Mouse (Mus musculus) limb, embryonic 12.5 days (tissue): ENCODE data around the gene Tmem135. TPM values are rescaled to one million over a fixed set of nuclear protein-coding genes. Genes with fewer than 3 reads are reported as not detected.
"Not testable (repeated sequence)": the region's sequence is repeated elsewhere in the genome, so short reads cannot be mapped to it uniquely, and the experiment has no call there.

ENCODE experiments used
- ATAC-seq: fragments of 200-750 bp; cut with Nextera tagmentation; 2 replicates; pipeline ENCODE4 v1.8.0; 2017; ENCODE audit warnings: low read depth, moderate TSS enrichment; ENCODE audit not compliant: insufficient number of reproducible peaks, insufficient read depth, low FRiP score, low TSS enrichment
- H3K27ac ChIP-seq: fragments of 300-500 bp; sonication (generic); 2 replicates; pipeline ENCODE4 v1.5.1; 2016; ENCODE audit warnings: mild to moderate bottlenecking, moderate library complexity
- H3K27me3 ChIP-seq: fragments of 300-500 bp; sonication (generic); 2 replicates; pipeline ENCODE4 v1.6.1; 2016; ENCODE audit warnings: mild to moderate bottlenecking, moderate library complexity
- H3K36me3 ChIP-seq: fragments of 300-500 bp; sonication (generic); 2 replicates; pipeline ENCODE4 v1.6.1; 2016; ENCODE audit warnings: mild to moderate bottlenecking, moderate library complexity
- H3K4me1 ChIP-seq: fragments of 300-500 bp; sonication (generic); replicated peaks from 2 replicates; pipeline ENCODE4 v1.6.1; 2016
- H3K4me2 ChIP-seq: fragments of 300-500 bp; sonication (generic); 2 replicates; pipeline ENCODE4 v1.6.1; 2016; ENCODE audit warnings: mild to moderate bottlenecking, moderate library complexity
- H3K4me3 ChIP-seq: fragments of 300-500 bp; sonication (generic); replicated peaks from 2 replicates; pipeline ENCODE4 v1.5.1; 2016; ENCODE audit warnings: mild to moderate bottlenecking
- H3K9ac ChIP-seq: fragments of 300-500 bp; sonication (generic); replicated peaks from 2 replicates; pipeline ENCODE4 v1.6.1; 2016; ENCODE audit warnings: mild to moderate bottlenecking, moderate library complexity
- H3K9me3 ChIP-seq: fragments of 300-500 bp; sonication (generic); 2 replicates; pipeline ENCODE4 v1.6.1; 2016; ENCODE audit warnings: mild to moderate bottlenecking, moderate library complexity
- WGBS: fragments of 180-500 bp; shearing (Covaris S2); methylation state at CpG from one replicate; pipeline ENCODE4 v1.1.7; 2016; 5-methylcytosine and 5-hydroxymethylcytosine counted together
- polyA plus RNA-seq: library from polyadenylated mRNA; unstranded; fragments of >200 nt; fragmentation: Nextera tagmentation; extraction: Ambion mirVana; gene quantifications from 2 replicates; pipeline ENCODE4 v1.2.1, GENCODE M21; 2016

The Tmem135 gene
- polyA plus RNA-seq, 1 experiment from 2014 or later = 25.0 TPM

- no peaks in the 10 kb centered on the region for H3K9me3 ChIP-seq
- peak overlapping the region; percentile 90; the same call in 1 of the 2 replicates for H3K9ac ChIP-seq
- H3K4me1 ChIP-seq = peaks cover 15% of the 10 kb centered on the region
- peak; percentile 26; the same call in 1 of the 2 replicates for ATAC-seq
- peak overlapping the region; percentile 94 for H3K4me2 ChIP-seq
- no peaks in the 10 kb centered on the region for H3K27me3 ChIP-seq
- peak overlapping the region; percentile 91 for H3K4me3 ChIP-seq
- H3K36me3 ChIP-seq = no peaks in the 10 kb centered on the region
- H3K27ac ChIP-seq = no peak overlapping the region
These were observed 64.9 kb downstream of the Tmem135 start for GRCm38 (mm10) chr7:89339142-89339435.

DNA sequence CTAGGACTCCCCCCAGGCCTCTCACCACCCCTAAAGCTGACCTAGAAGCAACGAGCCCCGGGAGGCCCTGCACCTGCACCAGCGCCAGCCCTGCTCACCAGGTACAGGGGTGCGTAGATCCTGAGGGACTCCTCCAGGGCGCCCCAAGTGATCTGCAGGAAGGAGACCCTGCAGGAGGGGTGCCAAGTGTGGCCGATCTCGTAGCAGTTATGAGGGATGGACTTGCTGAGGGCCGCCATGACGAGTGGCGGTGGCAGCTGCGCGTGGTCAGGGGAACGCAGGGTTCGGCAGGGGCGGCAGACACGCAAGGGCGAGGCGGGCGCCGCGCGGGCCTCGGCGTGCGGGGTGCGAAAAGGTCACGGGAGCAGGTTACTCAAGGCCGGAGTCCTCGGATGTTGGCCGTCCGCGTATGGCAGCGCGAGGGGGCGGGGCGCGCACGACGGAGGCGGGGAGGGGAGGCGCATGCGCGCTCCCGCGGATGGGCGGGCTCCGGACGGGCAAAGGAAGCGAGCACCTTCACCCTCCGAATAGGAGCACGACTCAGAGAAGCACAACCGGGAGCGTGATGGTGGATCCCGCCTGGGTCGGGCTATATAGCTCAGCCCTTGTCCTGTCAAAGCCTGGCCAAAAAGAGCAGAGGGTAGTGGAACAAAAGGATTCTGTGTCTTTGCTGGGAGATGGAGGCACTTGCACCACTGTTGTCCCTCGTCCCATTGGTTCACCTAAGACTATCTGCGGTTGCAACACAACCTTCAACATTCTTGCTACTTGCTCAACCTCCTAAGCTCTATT lies 65.5 kb downstream of the Tmem135 start:
- peak overlapping the region; percentile 91 for H3K4me3 ChIP-seq
- under 1% methylated on average over 56 of the region's 57 CpGs for WGBS
- no peaks in the 10 kb centered on the region for H3K27me3 ChIP-seq
- H3K27ac ChIP-seq = no peak overlapping the region; the same call in 1 of the 2 replicates
- H3K9me3 ChIP-seq = no peaks in the 10 kb centered on the region
- peaks cover 15% of the 10 kb centered on the region for H3K4me1 ChIP-seq
- H3K4me2 ChIP-seq = peak overlapping the region; percentile 94
- peak; percentile 85 for ATAC-seq
- peak overlapping the region; percentile 90 for H3K9ac ChIP-seq
- no peaks in the 10 kb centered on the region for H3K36me3 ChIP-seq

GRCm38 (mm10) chr7:89337711-89338349 lies 66.2 kb downstream of the Tmem135 start:
- H3K4me1 ChIP-seq = peaks cover 15% of the 10 kb centered on the region
- peak overlapping the region; percentile 94 for H3K4me2 ChIP-seq
- H3K36me3 ChIP-seq = no peaks in the 10 kb centered on the region
- peak; percentile 28; the same call in 1 of the 2 replicates for ATAC-seq
- H3K9me3 ChIP-seq = no peaks in the 10 kb centered on the region
- H3K4me3 ChIP-seq = peak overlapping the region; percentile 91
- 53% methylated on average over 10 of the region's 10 CpGs for WGBS
- peak overlapping the region; percentile 90 for H3K9ac ChIP-seq
- no peak overlapping the region; the same call in 1 of the 2 replicates for H3K27ac ChIP-seq
- H3K27me3 ChIP-seq = no peaks in the 10 kb centered on the region

GRCm38 (mm10) chr7:89336434-89336833 lies 67.6 kb downstream of the Tmem135 start:
- Histone ChIP-seq H3K27me3 (no peaks in the 10 kb centered on the region), H3K27ac (no peak overlapping the region), H3K9me3 (no peaks in the 10 kb centered on the region), H3K4me2 (no peak overlapping the region), H3K4me3 (no peak overlapping the region), H3K36me3 (no peaks in the 10 kb centered on the region), H3K4me1 (peaks cover 15% of the 10 kb centered on the region), H3K9ac (no peak overlapping the region)
- no peak for ATAC-seq
- WGBS = 96% methylated on average over 1 of the region's 1 CpGs

DNA sequence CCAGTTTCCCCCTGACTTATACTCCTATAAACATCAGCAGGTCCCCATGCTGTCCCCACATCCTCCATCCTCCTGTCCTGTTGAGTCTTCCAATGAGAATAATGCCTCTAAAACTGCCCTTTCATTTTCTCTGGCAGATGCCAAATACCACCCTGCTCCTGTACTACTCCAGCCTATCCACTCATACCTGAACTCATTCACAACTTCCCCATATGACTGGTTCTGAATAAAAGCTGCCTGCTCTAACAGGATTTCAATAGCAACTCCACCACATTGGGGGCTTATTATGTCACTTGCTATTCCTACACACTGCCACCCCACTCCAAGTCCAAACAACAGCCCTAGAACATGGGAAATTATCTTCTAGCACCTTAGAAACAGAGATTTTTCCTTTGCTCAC lies 68.7 kb downstream of the Tmem135 start:
- H3K4me2 ChIP-seq = no peak overlapping the region
- no peak overlapping the region for H3K27ac ChIP-seq
- H3K9me3 ChIP-seq = no peaks in the 10 kb centered on the region
- H3K36me3 ChIP-seq = no peaks in the 10 kb centered on the region
- no peaks in the 10 kb centered on the region for H3K27me3 ChIP-seq
- no peak overlapping the region for H3K4me3 ChIP-seq
- H3K9ac ChIP-seq = no peak overlapping the region
- ATAC-seq = no peak
- peaks cover 15% of the 10 kb centered on the region for H3K4me1 ChIP-seq

DNA sequence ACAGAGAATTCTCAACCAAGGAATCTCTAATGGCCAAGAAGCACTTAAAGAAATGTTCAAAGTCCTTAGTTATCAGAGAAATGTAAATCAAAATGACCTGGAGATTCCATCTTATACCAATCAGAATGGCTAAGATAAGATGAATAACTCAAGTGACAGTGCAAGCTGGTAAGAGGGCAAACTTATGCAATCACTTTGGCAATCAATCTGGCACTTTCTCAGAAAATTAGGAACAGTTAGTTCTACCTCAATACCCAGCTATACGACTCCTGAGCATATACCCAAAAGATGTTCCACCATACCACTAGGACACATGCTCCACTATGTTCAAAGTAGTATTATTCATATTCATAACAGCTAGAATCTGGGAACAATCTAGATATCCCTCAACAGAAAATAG lies 74.1 kb downstream of the Tmem135 start:
- Histone ChIP-seq H3K36me3 (no peaks in the 10 kb centered on the region), H3K9me3 (no peaks in the 10 kb centered on the region), H3K27ac (no peak overlapping the region), H3K27me3 (no peaks in the 10 kb centered on the region), H3K4me3 (no peak overlapping the region), H3K4me2 (no peak overlapping the region), H3K4me1 (no peaks in the 10 kb centered on the region), H3K9ac (no peak overlapping the region)
- no peak for ATAC-seq
- WGBS = 94% methylated on average over 1 of the region's 1 CpGs

- Histone ChIP-seq H3K4me3 (no peak overlapping the region), H3K4me1 (no peaks in the 10 kb centered on the region), H3K4me2 (no peak overlapping the region), H3K9ac (no peak overlapping the region), H3K36me3 (no peaks in the 10 kb centered on the region), H3K27me3 (no peaks in the 10 kb centered on the region), H3K9me3 (no peaks in the 10 kb centered on the region), H3K27ac (no peak overlapping the region)
- no peak for ATAC-seq
- 93% methylated on average over 5 of the region's 5 CpGs for WGBS
These were observed 76.3 kb downstream of the Tmem135 start for GRCm38 (mm10) chr7:89327731-89328130.

DNA sequence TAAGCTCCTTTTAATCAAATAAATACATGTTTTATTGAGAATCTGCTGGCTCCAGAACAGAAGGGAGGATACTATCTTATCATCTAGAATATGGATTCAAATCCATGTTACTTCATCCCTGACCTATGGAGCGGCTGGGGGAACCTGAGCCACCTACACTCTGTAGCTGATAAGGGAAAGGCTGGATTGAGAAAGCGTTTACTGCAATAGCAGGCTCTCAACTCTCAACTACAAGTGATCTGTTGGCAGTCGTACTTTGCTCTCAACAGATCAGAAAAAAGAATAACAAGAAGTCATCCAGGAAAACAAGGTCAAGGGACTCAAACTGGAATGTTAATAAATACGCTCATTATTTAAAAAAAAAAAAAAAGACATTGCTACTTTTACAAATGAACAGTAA lies 77.3 kb downstream of the Tmem135 start:
- 81% methylated on average over 4 of the region's 4 CpGs for WGBS
- no peaks in the 10 kb centered on the region for H3K36me3 ChIP-seq
- H3K4me3 ChIP-seq = no peak overlapping the region
- ATAC-seq = no peak
- H3K27me3 ChIP-seq = no peaks in the 10 kb centered on the region
- no peak overlapping the region for H3K9ac ChIP-seq
- no peaks in the 10 kb centered on the region for H3K4me1 ChIP-seq
- no peak overlapping the region for H3K27ac ChIP-seq
- H3K4me2 ChIP-seq = no peak overlapping the region
- H3K9me3 ChIP-seq = no peaks in the 10 kb centered on the region

DNA sequence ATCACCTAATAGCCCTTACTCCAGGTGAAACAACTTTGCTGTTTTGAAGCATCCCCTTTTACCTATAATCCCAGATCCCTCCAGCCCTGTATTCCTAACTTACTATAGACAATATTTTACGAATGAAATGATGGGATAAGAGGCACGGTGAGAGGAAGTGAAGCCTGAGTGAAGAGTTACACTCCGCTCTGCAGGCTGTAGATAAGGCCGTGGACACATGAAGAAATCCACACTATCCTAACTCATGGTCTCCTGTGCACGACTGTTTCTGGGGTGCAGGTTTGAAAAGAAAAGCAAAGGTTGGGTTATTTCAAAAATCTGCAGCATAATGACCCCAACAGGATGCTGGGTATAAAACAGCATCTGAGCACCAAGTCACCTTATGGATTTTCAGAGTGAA lies 77.8 kb downstream of the Tmem135 start:
- no peak for ATAC-seq
- 92% methylated on average over 5 of the region's 5 CpGs for WGBS

DNA sequence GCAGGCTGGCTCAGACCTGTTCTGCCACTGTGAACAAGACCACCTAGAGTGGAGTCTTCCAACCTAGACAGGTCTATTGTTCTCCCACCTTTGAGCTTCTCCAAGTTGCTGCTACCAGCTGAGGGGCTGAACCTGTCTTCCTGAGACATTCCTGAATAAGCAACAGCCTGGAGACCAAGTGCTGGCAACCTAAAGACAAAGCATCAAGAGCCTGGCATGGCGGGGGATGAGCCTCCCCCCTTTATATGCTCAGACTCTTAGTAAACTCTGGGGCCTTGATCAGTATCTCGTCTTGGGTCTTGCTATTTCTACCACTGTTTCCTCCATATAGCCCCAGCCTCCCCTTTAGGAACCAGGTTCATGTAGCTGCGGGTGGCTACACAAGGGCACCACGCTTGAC lies 81.3 kb downstream of the Tmem135 start:
- not testable (repeated sequence) for H3K4me2 ChIP-seq, H3K27ac ChIP-seq, H3K4me1 ChIP-seq, ATAC-seq, H3K27me3 ChIP-seq, H3K4me3 ChIP-seq, H3K9ac ChIP-seq, H3K36me3 ChIP-seq, H3K9me3 ChIP-seq
- WGBS = 87% methylated on average over 4 of the region's 4 CpGs

More for the DNA sequence above, 77.8 kb downstream of the Tmem135 start:
- Histone ChIP-seq H3K4me3 (no peak overlapping the region), H3K27me3 (no peaks in the 10 kb centered on the region), H3K36me3 (no peaks in the 10 kb centered on the region), H3K9ac (no peak overlapping the region), H3K4me1 (no peaks in the 10 kb centered on the region), H3K4me2 (no peak overlapping the region), H3K9me3 (no peaks in the 10 kb centered on the region), H3K27ac (no peak overlapping the region)

DNA sequence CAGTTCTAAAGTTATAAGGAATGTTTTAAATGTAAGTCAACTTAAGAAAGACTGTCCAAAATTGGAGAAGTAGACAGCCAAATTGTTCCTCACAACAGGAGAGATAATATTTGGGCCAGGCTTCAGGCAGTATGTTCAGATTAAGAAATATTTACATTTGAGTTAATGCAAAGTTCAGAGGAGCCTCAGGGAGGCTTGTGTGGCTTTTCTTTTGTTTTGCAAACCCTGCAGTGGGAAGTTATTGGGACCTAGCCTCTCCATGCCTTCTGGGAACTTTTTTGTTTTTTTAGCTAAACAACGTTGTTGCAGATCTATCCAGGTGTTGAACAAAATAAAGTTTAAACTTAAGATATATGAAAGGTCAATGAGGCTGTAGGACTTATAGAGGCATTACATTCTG lies 84.7 kb downstream of the Tmem135 start:
- Histone ChIP-seq H3K27ac (no peak overlapping the region), H3K36me3 (no peaks in the 10 kb centered on the region), H3K27me3 (no peaks in the 10 kb centered on the region), H3K4me1 (no peaks in the 10 kb centered on the region), H3K9me3 (no peaks in the 10 kb centered on the region), H3K4me3 (no peak overlapping the region), H3K4me2 (no peak overlapping the region), H3K9ac (no peak overlapping the region)
- 66% methylated on average over 1 of the region's 1 CpGs for WGBS
- ATAC-seq = no peak

GRCm38 (mm10) chr7:89317088-89317487 lies 86.9 kb downstream of the Tmem135 start:
- H3K9me3 ChIP-seq, H3K36me3 ChIP-seq, H3K4me1 ChIP-seq, H3K4me3 ChIP-seq, ATAC-seq, H3K27me3 ChIP-seq, H3K4me2 ChIP-seq, H3K27ac ChIP-seq, H3K9ac ChIP-seq: not testable (repeated sequence)
- 89% methylated on average over 1 of the region's 1 CpGs for WGBS
